Mouse (Mus musculus): ENCODE measurements at regions not wholly inside any gene's neighbourhood (a gene's known extent, or its start where the extent isn't known, plus 50 kb on each side); places are given as distances from the start of the nearest gene placed in this dataset.

DNA sequence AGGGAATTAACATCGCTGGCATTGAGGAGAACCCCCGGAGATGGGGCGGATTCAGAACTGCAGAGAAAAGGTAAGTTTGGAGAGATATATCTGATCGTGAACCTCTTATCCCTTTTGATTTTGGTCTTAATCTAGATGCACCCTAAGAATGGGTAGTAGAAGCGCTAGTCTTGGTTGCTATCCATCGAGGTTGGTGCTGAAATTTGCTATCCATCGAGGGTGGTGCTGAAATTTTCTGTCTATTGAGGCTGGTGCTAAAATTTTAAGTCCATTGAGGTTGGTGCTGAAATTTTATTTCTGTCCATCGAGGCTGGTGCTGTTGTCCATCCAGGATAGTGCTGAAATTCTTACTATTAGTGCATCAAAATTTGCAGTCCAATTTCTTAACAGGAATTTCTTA lies 80.4 kb downstream of the Scgb1b3 start:
- Histone ChIP-seq H3ac (ENCODE audit: control insufficient read depth, insufficient read length, low read depth) (no peak overlapping the region), H3K79me2 (ENCODE audit: control insufficient read depth, insufficient read depth) (no peaks in the 10 kb centered on the region), H3K4me3 (ENCODE audit: insufficient read depth, poor library complexity, severe bottlenecking) (no peak overlapping the region), H3K27me3 (ENCODE audit: control insufficient read depth, insufficient read depth, insufficient read length) (no peaks in the 10 kb centered on the region), H3K79me3 (ENCODE audit: low read depth) (no peaks in the 10 kb centered on the region), H3K36me3 (ENCODE audit: control insufficient read depth, insufficient read depth) (no peaks in the 10 kb centered on the region)
- no peak for TF ChIP-seq USF1 (IDR thresholded peaks at IDR 0.05; ENCODE audit: low read depth)
- peak; percentile 37 for TF ChIP-seq MAX (IDR thresholded peaks at IDR 0.05)

Measured in C2C12 (cell line).